Mouse (Mus musculus) retina, postnatal 7 days (tissue): ENCODE measurements around the gene Ptprm.

ENCODE experiments used
- DNase-seq: peaks from one replicate; pipeline ENCODE4 v3.0.0-alpha.2; 2012; ENCODE audit warnings: low read depth, low spot score

Ptprm gene

GRCm38 (mm10) chr17:67226991-67227390, 127.3 kb downstream of the Ptprm start:
- no peak for DNase-seq

GRCm38 (mm10) chr17:67215326-67215725, 138.9 kb downstream of the Ptprm start:
- DNase-seq = no peak

GRCm38 (mm10) chr17:67213711-67214110, 140.5 kb downstream of the Ptprm start:
- DNase-seq = no peak

- no peak for DNase-seq
Measured at GRCm38 (mm10) chr17:67209676-67210344, 144.4 kb downstream of the Ptprm start.

GRCm38 (mm10) chr17:67208600-67208999, 145.7 kb downstream of the Ptprm start:
- no peak for DNase-seq

GRCm38 (mm10) chr17:67206984-67207383, 147.3 kb downstream of the Ptprm start:
- no peak for DNase-seq

GRCm38 (mm10) chr17:67201151-67201550, 153.1 kb downstream of the Ptprm start:
- DNase-seq = no peak

- DNase-seq = no peak
Measured at GRCm38 (mm10) chr17:67193728-67194127, 160.5 kb downstream of the Ptprm start.

- DNase-seq = no peak
Measured at GRCm38 (mm10) chr17:67188514-67188913, 165.7 kb downstream of the Ptprm start.

GRCm38 (mm10) chr17:67186879-67187278, 167.4 kb downstream of the Ptprm start:
- no peak for DNase-seq

- no peak for DNase-seq
Measured at GRCm38 (mm10) chr17:67185942-67186341, 168.3 kb downstream of the Ptprm start.

GRCm38 (mm10) chr17:67179446-67179845, 174.8 kb downstream of the Ptprm start:
- DNase-seq = no peak

- no peak for DNase-seq
Measured at GRCm38 (mm10) chr17:67178686-67179265, 175.5 kb downstream of the Ptprm start.

- DNase-seq = peak; percentile 36
Measured at GRCm38 (mm10) chr17:67175836-67176235, 178.4 kb downstream of the Ptprm start.

GRCm38 (mm10) chr17:67171353-67171752, 182.9 kb downstream of the Ptprm start:
- DNase-seq = no peak

- DNase-seq = no peak
Measured at GRCm38 (mm10) chr17:67170696-67171095, 183.6 kb downstream of the Ptprm start.

- no peak for DNase-seq
Measured at GRCm38 (mm10) chr17:67165876-67166275, 188.4 kb downstream of the Ptprm start.

- DNase-seq = no peak
Measured at GRCm38 (mm10) chr17:67159611-67160010, 194.6 kb downstream of the Ptprm start.

GRCm38 (mm10) chr17:67157089-67157752, 197.0 kb downstream of the Ptprm start:
- no peak for DNase-seq

GRCm38 (mm10) chr17:67152218-67152617, 202.0 kb downstream of the Ptprm start:
- no peak for DNase-seq

GRCm38 (mm10) chr17:67150441-67150840, 203.8 kb downstream of the Ptprm start:
- no peak for DNase-seq

GRCm38 (mm10) chr17:67142183-67142756, 212.0 kb downstream of the Ptprm start:
- DNase-seq = no peak

GRCm38 (mm10) chr17:67140502-67140901, 213.8 kb downstream of the Ptprm start:
- DNase-seq = no peak
